Comparison of ENCODE assay signal across 9 mouse cellular contexts in the genomic region with DNA sequence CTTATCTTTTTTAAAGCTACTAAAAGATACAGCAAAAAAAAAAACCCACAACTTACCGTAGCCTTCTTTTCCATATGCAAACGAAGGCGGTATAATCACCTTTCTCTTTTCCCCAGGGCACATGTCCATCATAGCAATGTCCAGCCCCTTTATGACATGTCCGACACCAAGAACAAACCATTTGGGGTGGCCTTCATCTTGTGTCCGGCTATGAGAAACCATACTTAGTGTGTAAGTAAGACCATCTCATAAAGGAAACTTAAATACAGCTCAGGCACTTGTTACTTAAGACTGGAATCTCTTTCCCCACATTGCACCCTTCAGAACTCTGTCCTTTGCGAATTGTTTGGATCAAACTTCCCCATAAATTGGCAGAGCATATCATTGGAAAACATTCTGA. TPM values are rescaled to one million over a fixed set of nuclear protein-coding genes. Genes with fewer than 3 reads are reported as not detected.
DNase-seq lines count a peak whose midpoint lies in the region; ATAC-seq and TF ChIP-seq lines count a peak whose summit lies in the region.
"Had no signal": no experiment of that assay in that cellular context is flagged by ENCODE, and none has a peak within 500 bp of the region (broad histone marks: within the 10 kb centered on the region; RNA-seq: fewer than 3 reads in every experiment).

No protein-coding gene starts in this region.

- no peak for DNase-seq in heart, adult 18-20 months
- peak; percentile 20 for DNase-seq in MEL (ENCODE audit: low read depth, low spot score)
- no peak for DNase-seq in midbrain, embryonic 10.5 days (ENCODE audit: low spot score)
- no peak for DNase-seq in spleen, postnatal 4 days (ENCODE audit: low spot score in 2 of 2)
- no peak for DNase-seq in cerebellum, postnatal 36 days
- DNase-seq in cerebellum, postnatal 4 days (ENCODE audit: low spot score in 2 of 2): no peak
- DNase-seq: kidney, postnatal 10 days had no signal

- TF ChIP-seq CTCF in MEL (IDR thresholded peaks at IDR 0.05 in 2 of 3, conservative IDR thresholded peaks at IDR 0.05 in 1 of 3; ENCODE audit: control insufficient read depth in 1 of 3, insufficient read depth in 1 of 3, low read depth in 2 of 3, low read length in 3 of 3, poor library complexity in 1 of 3, severe bottlenecking in 1 of 3): no peak

- H3K27me3 ChIP-seq in heart, embryonic 12.5 days (replicated peaks): no peaks in the 10 kb centered on the region
- no peaks in the 10 kb centered on the region for H3K27me3 ChIP-seq in MEL (ENCODE audit: control insufficient read depth in 1 of 2, insufficient read depth in 2 of 2, low read length in 2 of 2)
- H3K27me3 ChIP-seq in hindbrain, embryonic 13.5 days: no peaks in the 10 kb centered on the region
- H3K27me3 ChIP-seq in midbrain, embryonic 10.5 days (ENCODE audit: low read depth, poor library complexity, severe bottlenecking): no peaks in the 10 kb centered on the region

- peak overlapping the region; percentile 78 for H3K4me2 ChIP-seq in heart, embryonic 12.5 days
- peak overlapping the region; percentile 68 for H3K4me2 ChIP-seq in hindbrain, embryonic 13.5 days

- WGBS in heart, embryonic 12.5 days: 85% methylated on average over 6 of the region's 6 CpGs
- 83% methylated on average over 6 of the region's 6 CpGs for WGBS in hindbrain, embryonic 13.5 days
- WGBS in midbrain, embryonic 10.5 days: 95% methylated on average over 6 of the region's 6 CpGs

- peaks cover 5% of the 10 kb centered on the region for H3K36me3 ChIP-seq in heart, embryonic 12.5 days
- peaks cover 0 to 17% of the 10 kb centered on the region in 2 experiments; a peak in 2 of 4 replicates for H3K36me3 ChIP-seq in MEL (ENCODE audit: control insufficient read depth in 1 of 2, insufficient read depth in 2 of 2, low read length in 2 of 2)
- peaks cover 3% of the 10 kb centered on the region; the same call in 1 of the 2 replicates for H3K36me3 ChIP-seq in hindbrain, embryonic 13.5 days
- H3K36me3 ChIP-seq in midbrain, embryonic 10.5 days: no peaks in the 10 kb centered on the region

- peaks cover 24% of the 10 kb centered on the region for H3K4me1 ChIP-seq in heart, embryonic 12.5 days (replicated peaks)
- H3K4me1 ChIP-seq in MEL (ENCODE audit: control insufficient read depth in 1 of 2, insufficient read depth in 2 of 2, low read length in 2 of 2): peaks cover 2 to 10% of the 10 kb centered on the region in 2 experiments; a peak in 3 of 4 replicates
- H3K4me1 ChIP-seq in hindbrain, embryonic 13.5 days (replicated peaks): peaks cover 32% of the 10 kb centered on the region
- H3K4me1 ChIP-seq in midbrain, embryonic 10.5 days: peaks cover 42% of the 10 kb centered on the region

- no peak for ATAC-seq in heart, embryonic 12.5 days (ENCODE audit: insufficient number of reproducible peaks, low FRiP score)
- no peak for ATAC-seq in hindbrain, embryonic 13.5 days (ENCODE audit: low FRiP score)

- TF ChIP-seq RAD21 in MEL (IDR thresholded peaks at IDR 0.05; ENCODE audit: low read depth, low read length): no peak

- H3K79me2 ChIP-seq in MEL (ENCODE audit: control insufficient read depth, insufficient read depth, low read length, poor library complexity): peaks cover 17% of the 10 kb centered on the region

- no peak overlapping the region for H3K27ac ChIP-seq in heart, embryonic 12.5 days (ENCODE audit: poor library complexity, severe bottlenecking)
- H3K27ac ChIP-seq in MEL (ENCODE audit: control insufficient read depth, low read depth, low read length): no peak overlapping the region
- no peak overlapping the region for H3K27ac ChIP-seq in hindbrain, embryonic 13.5 days
- H3K27ac ChIP-seq in midbrain, embryonic 10.5 days (replicated peaks): no peak overlapping the region

- no peak for TF ChIP-seq POLR2A in MEL (IDR thresholded peaks at IDR 0.05; ENCODE audit: control insufficient read depth in 1 of 2, insufficient read depth in 1 of 2, low read depth in 1 of 2, low read length in 2 of 2, poor library complexity in 1 of 2)

- no peak overlapping the region for H3K9ac ChIP-seq in heart, embryonic 12.5 days
- H3K9ac ChIP-seq in MEL (ENCODE audit: control insufficient read depth, low read depth, low read length, poor library complexity, severe bottlenecking): peak overlapping the region; percentile 71
- peak overlapping the region; percentile 79; the same call in 1 of the 2 replicates for H3K9ac ChIP-seq in hindbrain, embryonic 13.5 days

- TF ChIP-seq EP300 in MEL (IDR thresholded peaks at IDR 0.05; ENCODE audit: low read depth in 1 of 2, low read length in 2 of 2): no peak

- H3K9me3 ChIP-seq in heart, embryonic 12.5 days (replicated peaks): no peaks in the 10 kb centered on the region
- no peaks in the 10 kb centered on the region for H3K9me3 ChIP-seq in MEL (replicated peaks; ENCODE audit: insufficient read depth, low read length)
- no peaks in the 10 kb centered on the region for H3K9me3 ChIP-seq in hindbrain, embryonic 13.5 days
- no peaks in the 10 kb centered on the region for H3K9me3 ChIP-seq in midbrain, embryonic 10.5 days (replicated peaks)

- H3K4me3 ChIP-seq in heart, embryonic 12.5 days: peak overlapping the region; percentile 47
- H3K4me3 ChIP-seq in MEL (ENCODE audit: control insufficient read depth in 1 of 2, insufficient read depth in 1 of 2, low read depth in 2 of 2, low read length in 2 of 2): peak overlapping the region; percentile 68 to 92
- peak overlapping the region; percentile 46 for H3K4me3 ChIP-seq in hindbrain, embryonic 13.5 days
- peak overlapping the region; percentile 54 for H3K4me3 ChIP-seq in midbrain, embryonic 10.5 days

TF ChIP-seq in MEL, 35 proteins besides CTCF, POLR2A, EP300 and RAD21:
- TF ChIP-seq SIN3A (IDR thresholded peaks at IDR 0.05; ENCODE audit: low read length) (no peak), ZC3H11A (IDR thresholded peaks at IDR 0.05; ENCODE audit: low read depth, low read length) (no peak), BHLHE40 (IDR thresholded peaks at IDR 0.05; ENCODE audit: borderline replicate concordance, low read depth, low read length) (no peak), HCFC1 (IDR thresholded peaks at IDR 0.05; ENCODE audit: low read depth, low read length) (no peak)

RNA-seq across cellular contexts. Expression of a gene that starts 1.3 kb away (rescaled TPM):
- polyA plus RNA-seq in heart, embryonic 12.5 days (2016; fragmentation: Nextera tagmentation; extraction: Ambion mirVana): 61.9 and 62.4 TPM in 2 replicates
- 10 to 100 TPM; 21.8 to 25.2 TPM for total RNA-seq in heart, adult 18-20 months (2021)
- total RNA-seq in MEL (2012; rRNA removed): 0.98 and 1.8 TPM in 2 replicates
- 1 to 10 TPM in 1 of 2 experiments, not detected in 1; 1.1 TPM for polyA plus RNA-seq in MEL (2012; ENCODE audit: insufficient read depth in 1 of 2, insufficient read length in 2 of 2, low read depth in 1 of 2, low replicate concordance in 2 of 2, missing spikeins in 1 of 2)
- 18.8 and 22.4 TPM in 2 replicates for polyA plus RNA-seq in hindbrain, embryonic 13.5 days (2015; fragmentation: Nextera tagmentation; extraction: Ambion mirVana)
- polyA plus RNA-seq in midbrain, embryonic 10.5 days (2016; fragmentation: Nextera tagmentation; extraction: Ambion mirVana): 12.1 and 15.5 TPM in 2 replicates

RNA-seq across cellular contexts. Expression of a gene that starts 3.4 kb away (rescaled TPM):
- polyA plus RNA-seq in heart, embryonic 12.5 days (2016; fragmentation: Nextera tagmentation; extraction: Ambion mirVana): 14.9 and 17.3 TPM in 2 replicates
- 10 to 100 TPM; 19.9 to 22.5 TPM for total RNA-seq in heart, adult 18-20 months (2021)
- total RNA-seq in MEL (2012; rRNA removed): 15.1 and 20.5 TPM in 2 replicates
- 10 to 100 TPM in 1 of 2 experiments, not detected in 1; 23.4 TPM for polyA plus RNA-seq in MEL (2012; ENCODE audit: insufficient read depth in 1 of 2, insufficient read length in 2 of 2, low read depth in 1 of 2, low replicate concordance in 2 of 2, missing spikeins in 1 of 2)
- polyA plus RNA-seq in hindbrain, embryonic 13.5 days (2015; fragmentation: Nextera tagmentation; extraction: Ambion mirVana): 6.4 and 9.2 TPM in 2 replicates
- 4.9 and 6.2 TPM in 2 replicates for polyA plus RNA-seq in midbrain, embryonic 10.5 days (2016; fragmentation: Nextera tagmentation; extraction: Ambion mirVana)

RNA-seq across cellular contexts. Expression of a gene that starts 23.4 kb away (rescaled TPM):
- polyA plus RNA-seq in heart, embryonic 12.5 days (2016; fragmentation: Nextera tagmentation; extraction: Ambion mirVana): 0.21 TPM in 1 of 2 replicates, not detected in the other
- total RNA-seq in heart, adult 18-20 months (2021): not detected
- not detected in 2 replicates for total RNA-seq in MEL (2012; rRNA removed)
- under 1 TPM in 1 of 2 experiments, not detected in 1; 0.07 TPM for polyA plus RNA-seq in MEL (2012; ENCODE audit: insufficient read depth in 1 of 2, insufficient read length in 2 of 2, low read depth in 1 of 2, low replicate concordance in 2 of 2, missing spikeins in 1 of 2)
- 0.55 and 0.74 TPM in 2 replicates for polyA plus RNA-seq in hindbrain, embryonic 13.5 days (2015; fragmentation: Nextera tagmentation; extraction: Ambion mirVana)
- 0.40 and 0.69 TPM in 2 replicates for polyA plus RNA-seq in midbrain, embryonic 10.5 days (2016; fragmentation: Nextera tagmentation; extraction: Ambion mirVana)

RNA-seq across cellular contexts. Expression of a gene that starts 23.8 kb away (rescaled TPM):
- polyA plus RNA-seq in heart, embryonic 12.5 days (2016; fragmentation: Nextera tagmentation; extraction: Ambion mirVana): 33.1 and 35.5 TPM in 2 replicates
- 10 to 100 TPM; 14.3 to 15.2 TPM for total RNA-seq in heart, adult 18-20 months (2021)
- 15.7 and 18.8 TPM in 2 replicates for total RNA-seq in MEL (2012; rRNA removed)
- polyA plus RNA-seq in MEL (2012; ENCODE audit: insufficient read depth in 1 of 2, insufficient read length in 2 of 2, low read depth in 1 of 2, low replicate concordance in 2 of 2, missing spikeins in 1 of 2): 10 to 100 TPM in 1 of 2 experiments, not detected in 1; 21.5 TPM
- polyA plus RNA-seq in hindbrain, embryonic 13.5 days (2015; fragmentation: Nextera tagmentation; extraction: Ambion mirVana): 107 and 111 TPM in 2 replicates
- polyA plus RNA-seq in midbrain, embryonic 10.5 days (2016; fragmentation: Nextera tagmentation; extraction: Ambion mirVana): 83.7 and 86.8 TPM in 2 replicates
